ENCODE assay signal across 16 mouse cellular contexts in genomic region chr8:106620488-106620887, GRCm38 (mm10). TPM values are rescaled to one million over a fixed set of nuclear protein-coding genes. Genes with fewer than 3 reads are reported as not detected.
DNase-seq lines count a peak whose midpoint lies in the region; ATAC-seq and TF ChIP-seq lines count a peak whose summit lies in the region.
"Had no signal": no experiment of that assay in that cellular context is flagged by ENCODE, and none has a peak within 500 bp of the region (broad histone marks: within the 10 kb centered on the region; RNA-seq: fewer than 3 reads in every experiment).

No protein-coding gene starts in this region.

- ATAC-seq in hindbrain, embryonic 16.5 days, result no peak
- ATAC-seq: forebrain, embryonic 14.5 days; midbrain, embryonic 15.5 days had no signal

- H3K36me3 ChIP-seq in hindbrain, embryonic 10.5 days, result no peaks in the 10 kb centered on the region
- H3K36me3 ChIP-seq in hindbrain, embryonic 16.5 days (ENCODE audit: control insufficient read depth, insufficient read depth, low read length), result no peaks in the 10 kb centered on the region
- H3K36me3 ChIP-seq in ES-Bruce4 (ENCODE audit: control insufficient read depth, insufficient read depth, low read length, poor library complexity, severe bottlenecking), result peaks cover 6% of the 10 kb centered on the region; the same call in 1 of the 2 replicates
- H3K36me3 ChIP-seq: hindbrain, embryonic 15.5 days; liver, embryonic 13.5 days; midbrain, embryonic 15.5 days had no signal

- no peaks in the 10 kb centered on the region for H3K9me3 ChIP-seq in hindbrain, embryonic 10.5 days
- H3K9me3 ChIP-seq in hindbrain, embryonic 16.5 days (ENCODE audit: control insufficient read depth, low read length), result no peaks in the 10 kb centered on the region
- peaks cover 4% of the 10 kb centered on the region; the same call in 1 of the 2 replicates for H3K9me3 ChIP-seq in ES-Bruce4 (replicated peaks; ENCODE audit: control insufficient read depth, insufficient read depth, low read length, poor library complexity, severe bottlenecking)
- H3K9me3 ChIP-seq: hindbrain, embryonic 15.5 days; liver, embryonic 13.5 days; midbrain, embryonic 15.5 days had no signal

- no peak for DNase-seq in hindbrain, embryonic 10.5 days (ENCODE audit: low spot score)
- DNase-seq in cerebellum, postnatal 14 days, result peak; percentile 28 to 34
- DNase-seq in kidney, postnatal 25 days, result peak; percentile 38 to 83
- DNase-seq in thymus, adult 18-20 months, result no peak
- no peak for DNase-seq in adrenal gland, postnatal 10 days
- DNase-seq in urinary bladder, adult 18-20 months (ENCODE audit: low spot score in 2 of 2), result no peak
- DNase-seq: B cell, adult 2 months; heart, adult 18-20 months; liver, embryonic 13.5 days; spleen, adult 18-20 months; thymus, postnatal 14 days had no signal

- no peak overlapping the region for H3K4me3 ChIP-seq in hindbrain, embryonic 10.5 days
- H3K4me3 ChIP-seq in hindbrain, embryonic 16.5 days (ENCODE audit: low read length), result no peak overlapping the region
- peak overlapping the region; percentile 4 for H3K4me3 ChIP-seq in ES-Bruce4 (ENCODE audit: low read depth, low read length)
- H3K4me3 ChIP-seq: hindbrain, embryonic 15.5 days; liver, embryonic 13.5 days; midbrain, embryonic 15.5 days had no signal

- 0 out of 2 replicates have a peak, but pooled peaks have one; percentile 46 for TF ChIP-seq EP300 in ES-Bruce4 (IDR thresholded peaks at IDR 0.05; ENCODE audit: insufficient read depth, low read depth, low read length)

- peak overlapping the region; percentile 57; the same call in 1 of the 2 replicates for H3K27ac ChIP-seq in hindbrain, embryonic 10.5 days
- no peak overlapping the region for H3K27ac ChIP-seq in hindbrain, embryonic 16.5 days (ENCODE audit: low read depth, low read length)
- H3K27ac ChIP-seq in ES-Bruce4 (ENCODE audit: insufficient read depth, low read length), result peak overlapping the region; percentile 98
- H3K27ac ChIP-seq: hindbrain, embryonic 15.5 days; midbrain, embryonic 15.5 days had no signal

- peaks cover 31% of the 10 kb centered on the region for H3K4me1 ChIP-seq in hindbrain, embryonic 10.5 days (replicated peaks)
- no peaks in the 10 kb centered on the region; the same call in 1 of the 2 replicates for H3K4me1 ChIP-seq in hindbrain, embryonic 16.5 days (ENCODE audit: control insufficient read depth, insufficient read depth, low read depth, low read length)
- peaks cover 6% of the 10 kb centered on the region for H3K4me1 ChIP-seq in ES-Bruce4 (ENCODE audit: control insufficient read depth, insufficient read depth, low read length)
- H3K4me1 ChIP-seq: midbrain, embryonic 15.5 days had no signal

- H3K9ac ChIP-seq in hindbrain, embryonic 16.5 days (ENCODE audit: low read depth, low read length), result no peak overlapping the region
- H3K9ac ChIP-seq in ES-Bruce4 (ENCODE audit: low read depth, poor library complexity, severe bottlenecking), result peak overlapping the region; percentile 49
- H3K9ac ChIP-seq: hindbrain, embryonic 15.5 days; liver, embryonic 13.5 days; midbrain, embryonic 15.5 days had no signal

- H3K4me2 ChIP-seq in hindbrain, embryonic 16.5 days (ENCODE audit: low read length), result no peak overlapping the region
- H3K4me2 ChIP-seq: hindbrain, embryonic 15.5 days; liver, embryonic 13.5 days; midbrain, embryonic 15.5 days had no signal

- 90% methylated on average over 2 of the region's 2 CpGs for WGBS in hindbrain, embryonic 10.5 days
- 78% methylated on average over 2 of the region's 2 CpGs for WGBS in hindbrain, embryonic 16.5 days

- H3K27me3 ChIP-seq in hindbrain, embryonic 10.5 days (ENCODE audit: insufficient read depth, poor library complexity, severe bottlenecking), result no peaks in the 10 kb centered on the region
- H3K27me3 ChIP-seq in hindbrain, embryonic 16.5 days (replicated peaks; ENCODE audit: control insufficient read depth, insufficient read depth, low read length), result no peaks in the 10 kb centered on the region
- H3K27me3 ChIP-seq in ES-Bruce4 (ENCODE audit: control insufficient read depth, insufficient read depth, low read length, poor library complexity, severe bottlenecking), result no peaks in the 10 kb centered on the region
- H3K27me3 ChIP-seq: hindbrain, embryonic 15.5 days; liver, embryonic 13.5 days; midbrain, embryonic 15.5 days had no signal

- TF ChIP-seq POLR2A in ES-Bruce4 (IDR thresholded peaks at IDR 0.05; ENCODE audit: insufficient read depth, low read length), result no peak

- no peak for TF ChIP-seq CTCF in ES-Bruce4 (IDR thresholded peaks at IDR 0.05; ENCODE audit: low read depth, low read length)

RNA-seq across cellular contexts. Expression of gene Cdh1, which starts 17.3 kb away (rescaled TPM):
- polyA plus RNA-seq in hindbrain, embryonic 10.5 days (2016; fragmentation: Nextera tagmentation; extraction: Ambion mirVana), result 9.0 and 10.5 TPM in 2 replicates
- polyA plus RNA-seq in hindbrain, embryonic 16.5 days (2015; fragmentation: Nextera tagmentation; extraction: Ambion mirVana), result 4.6 and 6.5 TPM in 2 replicates
- polyA plus RNA-seq in ES-Bruce4 (2011; ENCODE audit: insufficient read depth, insufficient read length, low read depth, missing spikeins), result 347 and 358 TPM in 2 replicates
- 1 to 10 TPM; 4.1 to 8.1 TPM for total RNA-seq in adrenal gland, postnatal 10 days (2021)

RNA-seq across cellular contexts. Expression of gene Gm10073, which starts 47.2 kb away (rescaled TPM):
- polyA plus RNA-seq in hindbrain, embryonic 10.5 days (2016; fragmentation: Nextera tagmentation; extraction: Ambion mirVana), result 6.2 and 8.0 TPM in 2 replicates
- 7.4 and 12.5 TPM in 2 replicates for polyA plus RNA-seq in hindbrain, embryonic 16.5 days (2015; fragmentation: Nextera tagmentation; extraction: Ambion mirVana)
- 498 and 566 TPM in 2 replicates for polyA plus RNA-seq in ES-Bruce4 (2011; ENCODE audit: insufficient read depth, insufficient read length, low read depth, missing spikeins)
- 100 to 1,000 TPM; 131 to 143 TPM for total RNA-seq in adrenal gland, postnatal 10 days (2021)

Comparison
In these comparisons a context has a peak if more than half of its experiments do, and no peak if none do; other contexts are left out.
1. DNase-seq: peak in cerebellum, postnatal 14 days (2 of 2) and kidney, postnatal 25 days (2 of 2); none in hindbrain, embryonic 10.5 days (single experiment), thymus, adult 18-20 months (0 of 2), adrenal gland, postnatal 10 days (single experiment) and urinary bladder, adult 18-20 months (0 of 2).
2. RNA of gene Cdh1, which starts 17.3 kb away (polyA plus RNA-seq): 347 to 358 TPM in ES-Bruce4; 9.0 to 10.5 TPM in hindbrain, embryonic 10.5 days and 4.6 to 6.5 TPM in hindbrain, embryonic 16.5 days; every median in the first group is over 10 times any median in the second.
3. RNA of gene Gm10073, which starts 47.2 kb away (polyA plus RNA-seq): 498 to 566 TPM in ES-Bruce4; 7.4 to 12.5 TPM in hindbrain, embryonic 16.5 days and 6.2 to 8.0 TPM in hindbrain, embryonic 10.5 days; every median in the first group is over 10 times any median in the second.